Mouse (Mus musculus): Measurements from ENCODE around the gene Asap3. TPM values are rescaled to one million over a fixed set of nuclear protein-coding genes. Genes with fewer than 3 reads are reported as not detected.
A peak's percentile ranks its signal among the peaks of the same experiment; 100 is the strongest.

Asap3 gene
- polyA plus RNA-seq, 1 experiment from 2014 or later = 6.4 TPM

GRCm38 (mm10) chr4:136186739-136187472, 19.3 kb upstream of the Asap3 start:
- H3K9me3 ChIP-seq = no peaks in the 10 kb centered on the region
- no peak overlapping the region for H3K27ac ChIP-seq
- H3K4me1 ChIP-seq = no peaks in the 10 kb centered on the region
- 90% methylated on average over 23 of the region's 23 CpGs for WGBS
- H3K27me3 ChIP-seq = no peaks in the 10 kb centered on the region
- no peak overlapping the region for H3K9ac ChIP-seq
- H3K36me3 ChIP-seq (replicated peaks) = peaks cover 62% of the 10 kb centered on the region
- no peak overlapping the region for H3K4me2 ChIP-seq
- H3K4me3 ChIP-seq (replicated peaks) = no peak overlapping the region
- no peak for ATAC-seq (ENCODE audit: low FRiP score)

GRCm38 (mm10) chr4:136188973-136189737, 17.0 kb upstream of the Asap3 start:
- no peaks in the 10 kb centered on the region for H3K9me3 ChIP-seq
- no peaks in the 10 kb centered on the region for H3K4me1 ChIP-seq
- ATAC-seq (ENCODE audit: low FRiP score) = no peak
- no peak overlapping the region for H3K4me3 ChIP-seq (replicated peaks)
- H3K27ac ChIP-seq = no peak overlapping the region
- peaks cover 74% of the 10 kb centered on the region for H3K36me3 ChIP-seq (replicated peaks)
- no peak overlapping the region for H3K9ac ChIP-seq
- 86% methylated on average over 6 of the region's 6 CpGs for WGBS
- H3K27me3 ChIP-seq = no peaks in the 10 kb centered on the region
- H3K4me2 ChIP-seq = no peak overlapping the region

- Histone ChIP-seq H3K9ac (no peak overlapping the region), H3K4me1 (no peaks in the 10 kb centered on the region; the same call in 1 of the 2 replicates), H3K9me3 (no peaks in the 10 kb centered on the region), H3K36me3 (replicated peaks) (peaks cover 75% of the 10 kb centered on the region), H3K4me3 (replicated peaks) (no peak overlapping the region), H3K27me3 (no peaks in the 10 kb centered on the region), H3K4me2 (no peak overlapping the region), H3K27ac (no peak overlapping the region)
- ATAC-seq (ENCODE audit: low FRiP score) = no peak
- 87% methylated on average over 8 of the region's 8 CpGs for WGBS
Observed at GRCm38 (mm10) chr4:136189912-136190311, 16.3 kb upstream of the Asap3 start.

DNA sequence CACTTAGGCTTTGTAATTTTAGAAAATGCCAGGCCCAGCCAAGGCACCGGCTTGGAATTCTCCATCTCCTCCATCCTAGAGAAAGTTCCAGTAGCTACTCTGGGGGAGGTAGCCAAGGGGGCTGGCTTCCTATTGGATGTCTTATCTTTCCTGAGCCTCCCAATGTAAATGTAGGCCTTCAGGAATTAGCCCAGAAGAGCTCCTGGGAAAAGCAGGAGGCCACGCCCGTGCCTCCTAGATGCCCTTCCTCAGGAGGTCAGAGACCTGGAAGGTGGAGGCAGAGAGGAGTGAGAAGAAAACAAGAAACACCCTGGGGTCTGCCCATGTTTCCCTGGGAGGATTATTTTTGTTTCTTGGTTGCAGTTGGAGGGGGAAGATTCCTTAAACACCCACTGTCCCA, 12.6 kb upstream of the Asap3 start:
- WGBS = 91% methylated on average over 3 of the region's 3 CpGs
- H3K36me3 ChIP-seq (replicated peaks) = peaks cover 52% of the 10 kb centered on the region
- no peaks in the 10 kb centered on the region for H3K9me3 ChIP-seq
- no peak overlapping the region for H3K9ac ChIP-seq
- H3K4me3 ChIP-seq (replicated peaks) = no peak overlapping the region
- no peaks in the 10 kb centered on the region for H3K27me3 ChIP-seq
- peaks cover 3% of the 10 kb centered on the region for H3K4me1 ChIP-seq
- H3K4me2 ChIP-seq = no peak overlapping the region
- H3K27ac ChIP-seq = no peak overlapping the region
- ATAC-seq (ENCODE audit: low FRiP score) = no peak

DNA sequence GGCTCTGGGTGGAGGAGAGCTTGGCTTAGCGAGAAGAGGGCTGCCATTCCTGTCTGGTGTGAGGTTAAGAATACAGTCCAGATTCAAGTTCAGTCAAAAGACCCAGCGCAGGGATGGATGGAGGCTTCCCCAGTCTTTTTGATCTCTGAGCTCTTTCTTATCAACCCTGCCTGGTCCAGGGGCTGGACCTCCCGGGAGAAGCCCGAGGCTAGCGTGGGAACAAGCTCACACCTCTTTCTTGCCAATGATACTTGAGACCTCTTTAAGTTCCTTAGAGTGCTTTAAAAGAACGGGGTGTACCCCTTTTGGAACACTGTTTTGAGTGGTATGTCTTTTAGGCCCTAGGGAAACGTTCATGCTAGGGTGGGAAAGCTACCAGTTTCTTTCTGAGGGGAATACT, 11.1 kb upstream of the Asap3 start:
- H3K27ac ChIP-seq = no peak overlapping the region
- H3K36me3 ChIP-seq (replicated peaks) = peaks cover 40% of the 10 kb centered on the region
- 62% methylated on average over 7 of the region's 7 CpGs for WGBS
- no peak overlapping the region for H3K9ac ChIP-seq
- no peak overlapping the region for H3K4me2 ChIP-seq
- H3K27me3 ChIP-seq = no peaks in the 10 kb centered on the region
- no peak overlapping the region for H3K4me3 ChIP-seq (replicated peaks)
- H3K9me3 ChIP-seq = no peaks in the 10 kb centered on the region
- peaks cover 3% of the 10 kb centered on the region for H3K4me1 ChIP-seq
- ATAC-seq (ENCODE audit: low FRiP score) = no peak

DNA sequence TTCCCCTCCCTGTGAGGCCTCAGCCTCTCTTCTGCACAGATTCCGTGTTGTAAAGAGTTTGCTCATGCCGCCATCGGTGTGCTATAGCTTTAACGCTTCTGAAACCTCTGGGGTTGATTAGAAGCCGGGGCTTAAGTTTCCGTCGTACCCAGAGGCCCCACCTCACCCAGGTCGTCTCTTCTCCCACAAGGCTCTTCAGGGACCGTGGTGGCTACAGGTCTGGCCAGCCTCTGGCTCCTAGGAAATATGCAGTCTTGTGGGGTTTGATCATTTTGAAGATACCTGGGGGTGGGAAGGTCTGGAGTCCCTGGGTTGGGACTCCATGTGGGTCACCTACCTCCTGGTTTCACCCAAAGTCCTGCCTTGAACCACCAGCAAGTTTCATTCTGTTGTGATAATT, 10.5 kb upstream of the Asap3 start:
- Histone ChIP-seq H3K4me3 (replicated peaks) (no peak overlapping the region), H3K9me3 (no peaks in the 10 kb centered on the region), H3K9ac (no peak overlapping the region), H3K27ac (no peak overlapping the region), H3K4me1 (peaks cover 3% of the 10 kb centered on the region), H3K27me3 (no peaks in the 10 kb centered on the region), H3K36me3 (replicated peaks) (peaks cover 38% of the 10 kb centered on the region), H3K4me2 (no peak overlapping the region)
- WGBS = 72% methylated on average over 9 of the region's 9 CpGs
- no peak for ATAC-seq (ENCODE audit: low FRiP score)

- Histone ChIP-seq H3K27ac (no peak overlapping the region), H3K4me1 (peaks cover 3% of the 10 kb centered on the region), H3K27me3 (0 out of 2 replicates have a peak, but pooled peaks cover under 1% of the 10 kb centered on the region), H3K4me3 (replicated peaks) (no peak overlapping the region), H3K36me3 (replicated peaks) (peaks cover 33% of the 10 kb centered on the region), H3K9me3 (no peaks in the 10 kb centered on the region), H3K9ac (no peak overlapping the region), H3K4me2 (no peak overlapping the region)
- no peak for ATAC-seq (ENCODE audit: low FRiP score)
- WGBS = 88% methylated on average over 10 of the region's 10 CpGs
Observed at GRCm38 (mm10) chr4:136196201-136196600, 10.0 kb upstream of the Asap3 start.

DNA sequence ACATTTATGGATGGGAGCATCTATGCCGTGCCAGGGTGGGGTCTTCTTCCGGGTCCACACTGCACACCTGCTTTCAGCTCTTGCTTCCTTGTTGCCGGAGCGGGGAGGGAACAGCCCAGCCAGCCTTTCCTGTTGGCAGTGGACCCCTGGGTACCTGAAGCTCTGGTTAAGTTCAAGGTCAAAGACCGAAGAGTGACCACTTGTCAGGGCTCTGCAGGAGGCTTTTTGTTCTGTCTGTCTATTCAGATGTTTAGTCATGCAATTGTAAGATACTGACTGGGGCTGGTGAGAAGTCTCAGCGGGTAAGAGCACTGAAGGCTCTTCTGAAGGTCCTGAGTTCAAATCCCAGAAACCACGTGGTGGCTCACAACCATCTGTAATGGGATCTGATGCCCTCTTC, 7.3 kb upstream of the Asap3 start:
- ATAC-seq (ENCODE audit: low FRiP score) = no peak
- Histone ChIP-seq H3K27ac (no peak overlapping the region), H3K9me3 (no peaks in the 10 kb centered on the region), H3K9ac (no peak overlapping the region), H3K36me3 (replicated peaks) (peaks cover 9% of the 10 kb centered on the region), H3K4me1 (peaks cover 3% of the 10 kb centered on the region), H3K4me2 (no peak overlapping the region), H3K4me3 (replicated peaks) (no peak overlapping the region), H3K27me3 (0 out of 2 replicates have a peak, but pooled peaks cover 3% of the 10 kb centered on the region)
- WGBS = 72% methylated on average over 7 of the region's 7 CpGs

DNA sequence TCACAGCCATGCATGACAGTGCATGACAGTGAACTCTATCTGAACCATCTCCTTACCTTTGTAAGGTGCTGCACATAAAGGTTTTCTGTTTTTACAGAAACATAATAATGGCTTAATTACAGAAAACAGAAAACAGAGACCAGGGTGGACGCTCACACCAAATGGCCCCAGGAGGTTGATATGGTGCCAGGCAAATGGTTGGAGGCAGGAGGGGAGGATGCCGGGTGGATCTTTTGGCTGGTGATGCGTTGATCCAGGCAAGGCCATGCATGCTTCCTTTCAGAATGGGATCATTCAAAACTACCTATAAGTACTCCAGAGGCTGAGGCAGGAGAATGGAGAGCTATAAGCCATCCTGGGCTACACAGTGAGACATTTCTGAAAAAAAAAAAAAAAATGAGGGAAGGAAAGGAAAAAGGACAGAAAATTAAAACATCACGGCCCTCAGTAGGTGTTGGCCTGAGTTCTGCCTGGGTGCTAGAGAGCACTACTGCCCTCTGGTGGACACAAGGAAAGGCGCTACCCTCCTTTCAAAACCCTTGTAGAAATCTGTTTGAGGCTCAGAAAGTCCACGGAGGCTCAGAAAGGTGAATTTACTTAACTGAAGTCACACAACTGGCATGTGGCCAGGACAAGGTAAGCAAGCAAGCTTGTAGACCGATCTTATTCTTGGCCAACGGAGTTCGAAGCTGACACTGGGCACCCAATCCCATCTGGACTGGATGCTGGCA, 6.4 kb upstream of the Asap3 start:
- H3K4me1 ChIP-seq = peaks cover 3% of the 10 kb centered on the region
- ATAC-seq (ENCODE audit: low FRiP score) = no peak
- WGBS = 35% methylated on average over 9 of the region's 9 CpGs
- peaks cover 3% of the 10 kb centered on the region; the same call in 1 of the 2 replicates for H3K27me3 ChIP-seq
- H3K27ac ChIP-seq = no peak overlapping the region
- H3K4me2 ChIP-seq = no peak overlapping the region
- no peaks in the 10 kb centered on the region for H3K9me3 ChIP-seq
- no peak overlapping the region for H3K9ac ChIP-seq
- H3K36me3 ChIP-seq (replicated peaks) = peaks cover 2% of the 10 kb centered on the region; the same call in 1 of the 2 replicates
- no peak overlapping the region for H3K4me3 ChIP-seq (replicated peaks)

DNA sequence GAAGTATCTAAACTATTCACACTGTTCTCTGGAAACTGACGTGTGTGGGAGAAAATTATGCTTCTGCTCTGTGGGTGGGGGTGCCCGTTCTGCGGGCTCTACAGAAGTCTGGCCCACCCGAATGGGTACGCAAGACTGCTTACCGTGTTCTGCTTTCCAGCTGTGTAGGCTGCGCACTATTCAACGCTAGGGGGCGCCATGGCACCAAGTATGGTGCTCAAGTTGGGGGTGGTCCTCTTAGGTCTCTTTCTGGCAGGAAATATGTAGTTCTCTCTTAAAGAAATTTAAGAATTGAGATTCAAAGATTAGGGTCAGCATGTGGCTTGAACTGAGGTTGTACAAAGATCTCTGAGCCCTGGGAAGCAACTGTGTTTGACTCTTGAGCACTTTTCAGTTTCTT, 3.7 kb upstream of the Asap3 start:
- H3K9me3 ChIP-seq = no peaks in the 10 kb centered on the region
- H3K27me3 ChIP-seq = peaks cover 9% of the 10 kb centered on the region; the same call in 1 of the 2 replicates
- 2% methylated on average over 9 of the region's 9 CpGs for WGBS
- no peak for ATAC-seq (ENCODE audit: low FRiP score)
- peaks cover 13% of the 10 kb centered on the region for H3K4me1 ChIP-seq
- no peak overlapping the region for H3K4me3 ChIP-seq (replicated peaks)
- no peak overlapping the region for H3K4me2 ChIP-seq
- H3K36me3 ChIP-seq (replicated peaks) = no peaks in the 10 kb centered on the region
- H3K9ac ChIP-seq = no peak overlapping the region
- no peak overlapping the region for H3K27ac ChIP-seq

- H3K4me3 ChIP-seq (replicated peaks) = no peak overlapping the region
- H3K27me3 ChIP-seq = peaks cover 20% of the 10 kb centered on the region; the same call in 1 of the 2 replicates
- no peaks in the 10 kb centered on the region for H3K36me3 ChIP-seq (replicated peaks)
- no peaks in the 10 kb centered on the region for H3K9me3 ChIP-seq
- no peak overlapping the region for H3K9ac ChIP-seq
- no peak overlapping the region for H3K4me2 ChIP-seq
- no peak overlapping the region for H3K27ac ChIP-seq
- WGBS = 88% methylated on average over 2 of the region's 2 CpGs
- ATAC-seq (ENCODE audit: low FRiP score) = no peak
- peaks cover 14% of the 10 kb centered on the region for H3K4me1 ChIP-seq
Observed at GRCm38 (mm10) chr4:136204775-136205174, 1.4 kb upstream of the Asap3 start.

GRCm38 (mm10) chr4:136206943-136207342, 778 bp downstream of the Asap3 start:
- no peak for ATAC-seq (ENCODE audit: low FRiP score)
- peak overlapping the region; percentile 52 for H3K4me3 ChIP-seq (replicated peaks)
- H3K36me3 ChIP-seq (replicated peaks) = no peaks in the 10 kb centered on the region
- H3K9ac ChIP-seq = peak overlapping the region; percentile 74
- no peaks in the 10 kb centered on the region for H3K9me3 ChIP-seq
- peaks cover 14% of the 10 kb centered on the region for H3K4me1 ChIP-seq
- H3K27me3 ChIP-seq = peaks cover 17% of the 10 kb centered on the region; the same call in 1 of the 2 replicates
- H3K27ac ChIP-seq = no peak overlapping the region
- 6% methylated on average over 6 of the region's 6 CpGs for WGBS
- peak overlapping the region; percentile 98 for H3K4me2 ChIP-seq
